Mouse (Mus musculus) liver, embryonic 18 days (tissue): ENCODE data around the gene Hacd1. TPM values are rescaled to one million over a fixed set of nuclear protein-coding genes. Genes with fewer than 3 reads are reported as not detected.

Source experiments
- polyA plus RNA-seq: library from polyadenylated mRNA; depleted of rRNA; stranded (reverse); fragments of >200 nt; gene quantifications from 2 replicates; pipeline ENCODE4 v1.2.3, GENCODE M21; 2012; rRNA removed

Hacd1 gene
- polyA plus RNA-seq = 35.1 and 41.4 TPM in 2 replicates

DNA sequence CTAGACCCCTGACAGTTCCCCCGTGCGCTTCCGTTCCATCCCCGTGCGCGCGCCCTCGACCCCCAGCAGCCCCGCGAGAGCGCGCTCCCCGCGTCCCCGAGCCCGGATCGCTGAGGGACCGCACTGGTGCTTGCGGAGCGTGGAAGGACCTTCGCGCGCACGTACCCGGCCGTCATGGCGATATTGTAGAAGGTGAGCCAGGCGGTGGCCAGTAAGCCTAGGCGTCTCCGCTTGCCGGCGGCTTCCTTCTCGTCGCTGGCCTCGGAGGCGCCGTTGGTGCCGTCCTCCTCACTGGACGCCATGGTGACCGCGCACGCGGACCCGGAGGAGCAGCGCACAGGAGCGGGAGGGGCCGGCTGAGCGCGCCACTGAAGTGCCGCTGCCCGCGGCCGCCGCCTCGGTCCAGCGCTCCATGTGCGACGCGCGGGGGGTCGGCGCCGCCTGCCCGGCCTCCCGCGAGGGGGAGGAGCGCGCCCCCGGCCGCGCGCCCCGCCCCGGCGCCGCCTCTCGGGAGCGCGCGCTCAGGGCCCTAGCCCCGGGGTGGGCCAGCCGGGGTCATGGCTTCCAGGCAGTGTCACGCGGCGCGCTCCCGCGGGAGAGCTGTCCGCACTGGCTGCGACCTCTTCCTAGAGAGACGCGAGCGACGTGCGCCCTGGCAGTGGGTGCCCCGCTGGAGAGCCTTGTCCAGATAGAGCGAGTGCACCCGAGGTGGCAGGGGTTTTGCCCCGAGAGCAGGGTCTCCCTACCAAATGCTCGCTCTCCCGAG lies at the start of gene Hacd1:
Gene Hacd1, minus strand, starts transcription at position 570 of the 766 bp plus-strand sequence.

GRCm38 (mm10) chr2:14073362-14074220 lies 17.7 kb upstream of the Hacd1 start, which contains the start of gene Stam:
TSS of gene Stam (plus strand) at chr2:14074098.

Other genes with a start within 250 kb of the Hacd1 start
- 9.4 and 10.7 TPM in 2 replicates for gene Stam, start 18.0 kb upstream of the Hacd1 start, polyA plus RNA-seq
- 0.05 and 0.06 TPM in 2 replicates for gene Tmem236, start 118.4 kb upstream of the Hacd1 start, polyA plus RNA-seq
- 9.8 and 10.7 TPM in 2 replicates for gene Mrc1, start 173.3 kb upstream of the Hacd1 start, polyA plus RNA-seq